Mouse (Mus musculus) liver, postnatal 0 days (tissue): ENCODE measurements around the gene Cxcl17.

Experiments used
- CTCF ChIP-seq: sonication (generic); IDR thresholded peaks from 2 replicates; pipeline ENCODE4 v1.5.1; 2016; ENCODE audit warnings: antibody characterized with exemption, low read depth
- EP300 ChIP-seq: IDR thresholded peaks from 2 replicates; pipeline ENCODE4 v1.6.1; 2016; ENCODE audit warnings: antibody characterized with exemption, low read depth, mild to moderate bottlenecking

DNA sequence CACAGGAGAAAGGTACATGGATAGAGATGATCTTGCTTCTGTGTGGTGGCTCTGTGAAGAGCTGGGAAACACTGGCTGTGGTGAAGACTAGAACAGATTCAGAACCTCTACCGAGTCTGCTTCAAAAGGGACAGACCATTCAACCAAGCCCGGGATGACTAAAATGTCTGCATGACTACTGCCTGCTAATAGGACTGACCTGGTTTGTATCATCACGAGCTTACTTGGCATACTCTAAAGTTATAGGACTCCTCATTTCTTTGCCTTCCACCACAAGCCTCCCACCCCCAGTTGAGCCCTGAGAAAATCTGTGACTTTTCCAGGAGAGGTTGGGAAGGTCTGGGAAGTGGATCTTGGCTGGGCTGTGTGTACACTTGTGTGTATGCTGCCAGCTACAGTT lies 825 bp downstream of the Cxcl17 start:
- TF ChIP-seq CTCF (no peak), EP300 (no peak)
